Mouse (Mus musculus) bone marrow, adult 2 months (tissue): Measurements from ENCODE around the gene Ttll13. TPM values are rescaled to one million over a fixed set of nuclear protein-coding genes. Genes with fewer than 3 reads are reported as not detected.

Experiments used
- H3K27ac ChIP-seq: fragments of 200-500 bp; 2 replicates; pipeline ENCODE4 v1.5.1; 2012; ENCODE audit warnings: low read depth, mild to moderate bottlenecking, control low read depth, inconsistent platforms, low read length; ENCODE audit not compliant: control insufficient read depth, poor library complexity, insufficient read depth
- H3K4me1 ChIP-seq: fragments of 200-500 bp; 2 replicates; pipeline ENCODE4 v1.6.1; 2011; ENCODE audit warnings: low read length; ENCODE audit not compliant: control insufficient read depth, insufficient read depth
- H3K4me3 ChIP-seq: fragments of 200-500 bp; replicated peaks from 2 replicates; pipeline ENCODE3; 2011; ENCODE audit warnings: mild to moderate bottlenecking, low read depth, low read length, control low read depth; ENCODE audit not compliant: control insufficient read depth
- CTCF ChIP-seq: fragments of 200-500 bp; IDR thresholded peaks from 2 replicates; pipeline ENCODE4 v1.5.1; 2011; ENCODE audit warnings: low read length, control low read depth; ENCODE audit not compliant: control insufficient read depth, insufficient read depth
- POLR2A ChIP-seq: fragments of 200-500 bp; IDR thresholded peaks from 2 replicates; pipeline ENCODE4 v1.6.1; 2011; ENCODE audit warnings: low read depth, mild to moderate bottlenecking, control low read depth, low read length, borderline replicate concordance; ENCODE audit not compliant: control insufficient read depth
- WGBS: fragments of 180-500 bp; shearing (Covaris S2); methylation state at CpG from one replicate; pipeline ENCODE4 v1.1.7; 2018; 5-methylcytosine and 5-hydroxymethylcytosine counted together
- polyA plus RNA-seq: library from polyadenylated mRNA; stranded (reverse); fragments of >200 nt; gene quantifications from 2 replicates; pipeline ENCODE4 v1.2.4, GENCODE M21; 2011; ENCODE audit warnings: low replicate concordance; ENCODE audit not compliant: missing spikeins, insufficient read depth, insufficient read length

Gene Ttll13
- polyA plus RNA-seq, 1 experiment = not detected

DNA sequence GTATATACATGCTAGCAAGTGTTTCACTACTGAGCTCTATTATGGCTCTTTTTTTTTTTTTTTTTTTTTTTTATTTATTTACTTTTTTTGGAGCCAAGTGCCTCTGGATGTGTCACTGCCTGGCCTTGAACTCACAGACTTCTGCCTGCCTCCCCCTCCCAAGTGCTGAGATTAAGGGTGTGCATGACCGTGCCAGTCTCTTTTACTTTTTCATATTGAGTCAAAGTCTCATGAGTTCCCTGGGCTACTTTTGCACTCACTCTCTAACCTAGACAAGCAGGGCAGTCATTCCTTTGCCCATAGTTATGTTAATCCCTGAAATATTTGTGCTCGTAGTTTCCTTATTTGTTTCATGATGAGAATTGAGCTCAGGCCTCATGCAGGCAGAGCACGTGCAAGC lies 35.5 kb downstream of the Ttll13 start:
- TF ChIP-seq POLR2A (no peak), CTCF (no peak)
- 75% methylated on average over 3 of the region's 3 CpGs for WGBS
- H3K4me1 ChIP-seq = no peaks in the 10 kb centered on the region
- no peak overlapping the region for H3K27ac ChIP-seq
- no peak overlapping the region for H3K4me3 ChIP-seq

DNA sequence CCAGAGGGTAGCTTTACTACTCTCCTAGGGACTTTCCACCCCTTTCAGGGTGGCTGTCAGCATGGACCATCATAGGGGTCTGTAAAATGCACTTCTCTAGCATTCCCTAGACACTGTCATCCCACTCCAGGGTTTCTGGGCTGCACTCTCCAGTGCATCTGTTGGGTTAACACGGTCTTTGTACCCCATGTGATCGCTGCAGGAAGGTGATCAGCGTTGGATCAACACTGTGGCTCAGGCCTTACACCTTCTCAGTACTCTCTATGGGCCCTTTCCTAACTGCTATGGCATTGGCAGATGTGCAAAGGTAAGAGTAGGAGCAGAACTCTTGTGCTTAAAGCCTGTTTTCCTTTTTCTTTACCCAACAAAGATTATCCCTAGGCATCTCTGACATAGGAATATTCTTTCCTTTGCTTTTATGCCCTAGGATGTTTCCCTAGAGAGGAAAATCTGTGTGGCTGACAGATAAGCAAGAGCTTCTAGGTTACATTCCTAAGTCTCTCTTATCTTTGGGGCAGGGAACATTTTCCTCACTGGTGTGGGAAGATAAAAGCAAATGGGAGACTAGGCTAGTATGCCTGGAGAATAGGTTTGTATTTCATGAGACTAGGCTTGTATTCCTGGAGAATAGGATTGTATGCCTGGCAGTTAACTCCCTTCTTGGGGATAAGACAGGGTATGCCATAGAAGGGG lies 37.2 kb downstream of the Ttll13 start:
- WGBS = 80% methylated on average over 3 of the region's 3 CpGs
- no peak overlapping the region for H3K27ac ChIP-seq
- no peaks in the 10 kb centered on the region for H3K4me1 ChIP-seq
- no peak overlapping the region for H3K4me3 ChIP-seq
- TF ChIP-seq CTCF (no peak), POLR2A (no peak)

DNA sequence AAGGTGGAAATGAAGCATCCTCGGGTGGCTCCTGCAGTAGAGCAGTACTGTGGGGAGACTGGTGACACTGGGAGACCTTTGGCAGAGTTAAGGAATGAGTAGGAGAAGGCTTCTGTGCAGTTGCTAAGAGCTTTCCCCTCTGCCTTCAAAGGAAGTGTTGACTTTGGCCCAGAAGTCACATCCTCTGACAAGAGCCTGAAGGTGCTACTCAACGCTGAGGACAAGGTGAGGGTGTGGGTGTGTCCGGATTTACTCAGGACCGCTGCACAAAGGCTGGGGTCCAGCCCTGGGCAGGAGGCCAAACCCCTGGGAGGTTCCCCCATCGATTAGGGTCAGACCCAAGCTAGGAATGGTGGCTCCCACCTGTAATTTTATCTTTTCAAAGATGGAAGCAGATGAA lies 38.2 kb downstream of the Ttll13 start:
- no peak for TF ChIP-seq POLR2A
- no peak for TF ChIP-seq CTCF
- no peak overlapping the region for H3K4me3 ChIP-seq
- WGBS = 89% methylated on average over 5 of the region's 5 CpGs
- no peaks in the 10 kb centered on the region for H3K4me1 ChIP-seq
- H3K27ac ChIP-seq = no peak overlapping the region

DNA sequence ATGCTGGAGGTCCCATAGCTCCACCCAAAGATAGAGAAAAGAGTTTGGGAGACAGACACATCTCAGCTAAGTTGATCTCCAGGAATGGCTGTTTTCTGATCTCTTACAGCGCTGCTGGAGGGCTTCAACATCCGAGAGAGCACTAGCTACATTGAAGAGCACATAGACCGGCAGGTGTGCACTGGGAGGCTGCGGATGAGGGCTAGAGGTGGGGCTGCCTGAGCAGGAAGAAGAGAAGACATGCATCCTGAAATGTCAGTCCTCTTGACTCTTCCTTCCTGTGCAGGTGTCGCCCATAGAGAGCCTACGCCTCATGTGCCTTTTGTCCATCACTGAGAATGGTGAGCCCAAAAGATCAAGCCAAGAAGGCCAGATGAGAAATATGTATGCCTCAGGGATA lies 39.5 kb downstream of the Ttll13 start:
- no peak for TF ChIP-seq CTCF
- TF ChIP-seq POLR2A = no peak
- no peaks in the 10 kb centered on the region for H3K4me1 ChIP-seq
- no peak overlapping the region for H3K27ac ChIP-seq
- 84% methylated on average over 6 of the region's 6 CpGs for WGBS
- H3K4me3 ChIP-seq = no peak overlapping the region

DNA sequence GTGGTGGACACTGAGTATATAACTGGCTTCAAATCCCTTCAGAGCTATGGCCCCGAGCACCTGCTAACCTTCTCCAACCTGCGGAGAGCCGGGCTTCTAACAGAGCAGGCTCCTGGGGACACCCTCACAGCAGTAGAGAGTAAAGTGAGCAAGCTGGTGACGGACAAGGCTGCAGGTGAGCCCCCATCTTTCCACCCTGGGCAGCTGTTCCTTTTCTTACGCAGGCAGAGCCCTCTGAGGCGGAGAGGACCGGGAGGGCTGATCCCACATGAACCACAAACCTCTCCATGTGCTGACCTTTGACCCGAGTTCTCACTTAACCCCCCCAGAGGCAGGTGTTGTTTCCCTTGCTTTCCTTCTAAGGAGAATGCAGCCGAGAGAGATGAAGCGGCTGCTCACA lies 41.6 kb downstream of the Ttll13 start:
- TF ChIP-seq CTCF (no peak), POLR2A (no peak)
- Histone ChIP-seq H3K4me1 (no peaks in the 10 kb centered on the region; the same call in 1 of the 2 replicates), H3K4me3 (no peak overlapping the region), H3K27ac (no peak overlapping the region)
- WGBS = 86% methylated on average over 10 of the region's 10 CpGs

DNA sequence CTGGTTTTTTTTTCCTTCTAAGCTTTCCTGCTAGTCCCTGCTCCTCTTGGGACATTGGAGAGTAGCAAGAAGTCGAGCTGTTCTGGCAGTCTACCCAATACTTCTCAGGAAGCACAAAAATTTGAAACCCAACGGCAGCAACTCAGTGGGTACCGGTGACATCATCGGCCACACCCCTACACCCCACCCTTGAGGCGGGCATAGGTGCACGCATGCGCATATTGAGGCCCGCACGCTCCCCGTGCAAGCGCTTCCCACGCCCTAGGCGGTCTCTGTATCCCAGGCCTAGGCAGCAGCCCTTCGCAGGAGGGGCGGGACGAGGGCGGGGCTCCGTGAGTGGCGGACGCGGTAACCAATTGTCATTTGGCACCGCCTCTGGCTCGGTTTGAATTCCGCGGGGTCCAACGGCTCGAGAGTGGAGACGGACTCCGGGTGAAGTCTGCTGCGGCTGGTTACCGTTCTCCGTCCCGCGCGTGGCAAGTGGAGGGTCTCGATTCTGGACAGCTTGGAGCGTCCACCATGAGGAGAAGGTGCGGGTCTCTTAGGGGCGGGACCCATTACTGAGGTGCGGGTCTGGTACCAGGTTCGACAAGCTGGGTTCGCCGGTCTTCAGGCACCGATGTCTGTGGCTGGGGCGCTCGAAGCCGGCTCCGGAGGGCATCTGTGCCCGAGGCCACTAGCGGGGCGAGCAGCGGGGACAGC lies 48.0 kb downstream of the Ttll13 start, which contains the start of gene Prc1:
Gene Prc1, plus strand, starts transcription at position 389 of the 702 bp plus-strand sequence.
- H3K4me3 ChIP-seq = peak within 1 kb of the TSS; percentile 89
- WGBS = under 1% methylated on average over 52 of the region's 52 CpGs

DNA sequence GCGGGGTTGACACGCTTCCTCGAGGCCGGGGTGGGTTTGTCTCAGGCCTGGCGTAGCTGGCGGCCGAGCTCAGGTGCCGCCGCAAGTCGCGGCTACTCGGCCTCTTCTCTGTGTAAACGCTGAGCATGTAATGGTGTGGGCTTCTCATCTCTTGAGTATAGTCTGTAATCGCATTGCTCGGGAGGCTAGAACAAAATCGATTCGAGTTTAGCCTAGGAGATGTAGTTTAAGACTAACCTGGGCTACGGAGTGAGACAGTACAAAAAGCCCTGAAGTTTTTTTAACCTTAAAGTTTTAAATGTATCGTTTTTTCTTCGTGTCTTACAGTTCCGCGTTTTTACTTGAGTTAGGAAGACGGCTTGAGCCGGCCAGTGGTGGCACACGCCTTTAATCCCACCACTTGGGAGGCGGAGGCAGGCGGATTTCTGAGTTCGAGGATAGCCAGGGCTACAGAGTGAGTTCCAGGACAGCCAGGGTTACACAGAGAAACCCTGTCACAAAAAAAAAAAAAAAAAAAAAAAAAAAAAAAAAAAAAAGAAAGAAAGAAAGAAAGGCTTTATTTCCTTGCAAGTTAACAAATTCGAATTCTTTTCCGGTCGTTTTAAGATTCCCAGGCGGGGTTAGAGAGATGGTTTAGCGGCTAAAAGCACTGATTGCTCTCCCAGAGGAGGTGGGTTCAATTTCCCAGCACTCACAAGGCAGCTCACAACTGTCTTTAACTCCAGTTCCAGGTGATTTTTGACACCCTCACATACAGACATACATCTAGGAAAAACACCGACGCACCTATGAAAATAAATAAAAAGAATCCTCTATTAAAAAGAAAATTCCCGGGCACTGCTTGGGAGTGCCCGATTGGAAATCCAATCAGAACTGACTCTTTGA lies 48.8 kb downstream of the Ttll13 start:
- H3K27ac ChIP-seq = peak overlapping the region; percentile 80
- WGBS = 8% methylated on average over 37 of the region's 37 CpGs
- no peak for TF ChIP-seq POLR2A
- no peak for TF ChIP-seq CTCF
- H3K4me1 ChIP-seq = no peaks in the 10 kb centered on the region; the same call in 1 of the 2 replicates
- H3K4me3 ChIP-seq = peak overlapping the region; percentile 89

More for the DNA sequence above, 48.0 kb downstream of the Ttll13 start, which contains the start of gene Prc1:
- Histone ChIP-seq H3K4me1 (no peaks in the 10 kb centered on the region; the same call in 1 of the 2 replicates), H3K27ac (peak within 1 kb of the TSS; percentile 80)
- TF ChIP-seq CTCF (no peak), POLR2A (peak; percentile 93)
